Comparison of ENCODE assay signal across 10 mouse cellular contexts in genomic region chr13:51228862-51229770, GRCm38 (mm10). TPM values are rescaled to one million over a fixed set of nuclear protein-coding genes. Genes with fewer than 3 reads are reported as not detected.
DNase-seq lines count a peak whose midpoint lies in the region; ATAC-seq and TF ChIP-seq lines count a peak whose summit lies in the region.
"Had no signal": no experiment of that assay in that cellular context is flagged by ENCODE, and none has a peak within 500 bp of the region (broad histone marks: within the 10 kb centered on the region; RNA-seq: fewer than 3 reads in every experiment).

No protein-coding gene starts in this region.

- H3K9ac ChIP-seq in hindbrain, embryonic 16.5 days (ENCODE audit: low read depth, low read length): peak overlapping the region; percentile 17; the same call in 1 of the 2 replicates
- H3K9ac ChIP-seq in midbrain, embryonic 15.5 days: no peak overlapping the region

- no peak overlapping the region for H3K27ac ChIP-seq in layer of hippocampus, adult 2 months
- H3K27ac ChIP-seq in hindbrain, embryonic 16.5 days (ENCODE audit: low read depth, low read length): peak overlapping the region; percentile 45
- peak overlapping the region; percentile 10; the same call in 1 of the 2 replicates for H3K27ac ChIP-seq in midbrain, embryonic 15.5 days
- H3K27ac ChIP-seq: macrophage had no signal

- WGBS in hindbrain, embryonic 16.5 days: 22% methylated on average over 30 of the region's 30 CpGs
- 14% methylated on average over 30 of the region's 30 CpGs for WGBS in midbrain, embryonic 15.5 days

- TF ChIP-seq CTCF in layer of hippocampus, adult 2 months (conservative IDR thresholded peaks at IDR 0.05): no peak

- H3K9me3 ChIP-seq in hindbrain, embryonic 16.5 days (ENCODE audit: control insufficient read depth, low read length): no peaks in the 10 kb centered on the region
- H3K9me3 ChIP-seq in midbrain, embryonic 15.5 days: no peaks in the 10 kb centered on the region

- no peaks in the 10 kb centered on the region for H3K27me3 ChIP-seq in hindbrain, embryonic 16.5 days (replicated peaks; ENCODE audit: control insufficient read depth, insufficient read depth, low read length)
- H3K27me3 ChIP-seq in midbrain, embryonic 15.5 days (replicated peaks): no peaks in the 10 kb centered on the region
- H3K27me3 ChIP-seq: Patski had no signal

- peak; percentile 18 for DNase-seq in layer of hippocampus, adult 9-11 months
- no peak for DNase-seq in layer of hippocampus, adult 2 months (ENCODE audit: low spot score in 2 of 2)
- peak; percentile 8 to 16 for DNase-seq in cerebellum, postnatal 36 days
- no peak for DNase-seq in urinary bladder, postnatal 10 days (ENCODE audit: low spot score)
- no peak for DNase-seq in thymus, postnatal 0 days (ENCODE audit: low spot score)
- DNase-seq in natural killer cell, adult 2 months (ENCODE audit: low spot score in 2 of 2): no peak

- 0 out of 2 replicates have a peak, but pooled peaks cover 2% of the 10 kb centered on the region for H3K4me1 ChIP-seq in hindbrain, embryonic 16.5 days (ENCODE audit: control insufficient read depth, insufficient read depth, low read depth, low read length)
- H3K4me1 ChIP-seq in midbrain, embryonic 15.5 days: peaks cover 9% of the 10 kb centered on the region

- peak overlapping the region; percentile 33 for H3K4me2 ChIP-seq in hindbrain, embryonic 16.5 days (ENCODE audit: low read length)
- H3K4me2 ChIP-seq in midbrain, embryonic 15.5 days: peak overlapping the region; percentile 34

- no peaks in the 10 kb centered on the region for H3K36me3 ChIP-seq in hindbrain, embryonic 16.5 days (ENCODE audit: control insufficient read depth, insufficient read depth, low read length)
- H3K36me3 ChIP-seq in midbrain, embryonic 15.5 days (replicated peaks): no peaks in the 10 kb centered on the region

- peak; percentile 91 for ATAC-seq in hindbrain, embryonic 16.5 days
- peak; percentile 76 for ATAC-seq in midbrain, embryonic 15.5 days (replicated peaks)
- ATAC-seq: Patski had no signal

- H3K4me3 ChIP-seq in layer of hippocampus, adult 2 months: no peak overlapping the region; the same call in 1 of the 2 replicates
- H3K4me3 ChIP-seq in hindbrain, embryonic 16.5 days (ENCODE audit: low read length): no peak overlapping the region
- no peak overlapping the region for H3K4me3 ChIP-seq in midbrain, embryonic 15.5 days

RNA-seq across cellular contexts. Expression of gene Nxnl2, which starts 58.3 kb away (rescaled TPM):
- under 1 TPM in 1 of 2 experiments, not detected in 1; 0.31 TPM for total RNA-seq in layer of hippocampus, adult 2 months (2021)
- 4.1 and 6.0 TPM in 2 replicates for polyA plus RNA-seq in hindbrain, embryonic 16.5 days (2015; fragmentation: Nextera tagmentation; extraction: Ambion mirVana)
- 2.0 and 2.7 TPM in 2 replicates for polyA plus RNA-seq in midbrain, embryonic 15.5 days (2015; fragmentation: Nextera tagmentation; extraction: Ambion mirVana)
- polyA plus RNA-seq in thymus, postnatal 0 days (2015; fragmentation: Nextera tagmentation; extraction: Ambion mirVana): 2.4 and 3.5 TPM in 2 replicates
- polyA plus RNA-seq: macrophage had no signal

Comparison
In these comparisons a context has a peak if more than half of its experiments do, and no peak if none do; other contexts are left out.
1. DNase-seq: peak in layer of hippocampus, adult 9-11 months (single experiment) and cerebellum, postnatal 36 days (2 of 2); none in layer of hippocampus, adult 2 months (0 of 2), urinary bladder, postnatal 10 days (single experiment), thymus, postnatal 0 days (single experiment) and natural killer cell, adult 2 months (0 of 2).